Mouse (Mus musculus): ENCODE measurements around the gene Dync1li1. TPM values are rescaled to one million over a fixed set of nuclear protein-coding genes. Genes with fewer than 3 reads are reported as not detected.
A peak's percentile ranks its signal among the peaks of the same experiment; 100 is the strongest.
"Not testable (repeated sequence)": the region's sequence is repeated elsewhere in the genome, so short reads cannot be mapped to it uniquely, and the experiment has no call there.

The Dync1li1 gene
- polyA plus RNA-seq, 1 experiment from 2014 or later, result 56.5 TPM

- H3K27me3 ChIP-seq, result no peaks in the 10 kb centered on the region
- H3K27ac ChIP-seq, result no peak overlapping the region
- 86% methylated on average over 2 of the region's 2 CpGs for WGBS
- ATAC-seq (ENCODE audit: insufficient number of reproducible peaks, low FRiP score, low TSS enrichment, low read depth), result no peak
- peaks cover 21% of the 10 kb centered on the region for H3K36me3 ChIP-seq
- no peaks in the 10 kb centered on the region for H3K9me3 ChIP-seq
- H3K4me1 ChIP-seq, result no peaks in the 10 kb centered on the region
- no peak overlapping the region for H3K4me3 ChIP-seq
- no peak overlapping the region for H3K4me2 ChIP-seq
- no peak overlapping the region for H3K9ac ChIP-seq
Observed at GRCm38 (mm10) chr9:114701031-114701430, 12.4 kb downstream of the Dync1li1 start.

- ATAC-seq (ENCODE audit: insufficient number of reproducible peaks, low FRiP score, low TSS enrichment, low read depth), result no peak
- Histone ChIP-seq H3K9me3 (no peaks in the 10 kb centered on the region), H3K27ac (no peak overlapping the region), H3K4me2 (no peak overlapping the region), H3K4me1 (no peaks in the 10 kb centered on the region), H3K36me3 (peaks cover 24% of the 10 kb centered on the region), H3K4me3 (no peak overlapping the region), H3K27me3 (no peaks in the 10 kb centered on the region), H3K9ac (no peak overlapping the region)
- WGBS, result 84% methylated on average over 4 of the region's 4 CpGs
Observed at GRCm38 (mm10) chr9:114701921-114702320, 13.3 kb downstream of the Dync1li1 start.

- Histone ChIP-seq H3K9ac (no peak overlapping the region), H3K9me3 (no peaks in the 10 kb centered on the region), H3K27ac (no peak overlapping the region), H3K27me3 (no peaks in the 10 kb centered on the region), H3K36me3 (peaks cover 53% of the 10 kb centered on the region), H3K4me2 (no peak overlapping the region), H3K4me1 (no peaks in the 10 kb centered on the region), H3K4me3 (no peak overlapping the region)
- ATAC-seq (ENCODE audit: insufficient number of reproducible peaks, low FRiP score, low TSS enrichment, low read depth), result no peak
- WGBS, result 91% methylated on average over 4 of the region's 4 CpGs
Observed at GRCm38 (mm10) chr9:114707805-114708204, 19.2 kb downstream of the Dync1li1 start.

- Histone ChIP-seq H3K36me3 (peaks cover 70% of the 10 kb centered on the region), H3K4me1 (no peaks in the 10 kb centered on the region), H3K4me3 (no peak overlapping the region), H3K9ac (no peak overlapping the region), H3K9me3 (no peaks in the 10 kb centered on the region), H3K27me3 (no peaks in the 10 kb centered on the region), H3K4me2 (no peak overlapping the region), H3K27ac (no peak overlapping the region)
- ATAC-seq (ENCODE audit: insufficient number of reproducible peaks, low FRiP score, low TSS enrichment, low read depth), result no peak
- 80% methylated on average over 7 of the region's 7 CpGs for WGBS
Observed at GRCm38 (mm10) chr9:114710345-114710744, 21.8 kb downstream of the Dync1li1 start.

- ATAC-seq (ENCODE audit: insufficient number of reproducible peaks, low FRiP score, low TSS enrichment, low read depth), result no peak
- no peak overlapping the region for H3K4me3 ChIP-seq
- no peak overlapping the region for H3K4me2 ChIP-seq
- 94% methylated on average over 7 of the region's 7 CpGs for WGBS
- H3K9ac ChIP-seq, result no peak overlapping the region
- no peaks in the 10 kb centered on the region for H3K4me1 ChIP-seq
- peaks cover 78% of the 10 kb centered on the region for H3K36me3 ChIP-seq
- no peaks in the 10 kb centered on the region for H3K9me3 ChIP-seq
- no peak overlapping the region for H3K27ac ChIP-seq
- H3K27me3 ChIP-seq, result no peaks in the 10 kb centered on the region
Observed at GRCm38 (mm10) chr9:114713481-114713880, 24.9 kb downstream of the Dync1li1 start.

- 75% methylated on average over 18 of the region's 18 CpGs for WGBS
- peaks cover 88% of the 10 kb centered on the region for H3K36me3 ChIP-seq
- no peaks in the 10 kb centered on the region for H3K9me3 ChIP-seq
- no peak overlapping the region for H3K27ac ChIP-seq
- H3K27me3 ChIP-seq, result no peaks in the 10 kb centered on the region
- no peak overlapping the region for H3K4me2 ChIP-seq
- ATAC-seq (ENCODE audit: insufficient number of reproducible peaks, low FRiP score, low TSS enrichment, low read depth), result no peak
- H3K4me1 ChIP-seq, result no peaks in the 10 kb centered on the region
- no peak overlapping the region for H3K4me3 ChIP-seq
- H3K9ac ChIP-seq, result no peak overlapping the region
Observed at GRCm38 (mm10) chr9:114716677-114717331, 28.2 kb downstream of the Dync1li1 start.

- no peak overlapping the region for H3K4me2 ChIP-seq
- peaks cover 6% of the 10 kb centered on the region for H3K4me1 ChIP-seq
- no peaks in the 10 kb centered on the region for H3K9me3 ChIP-seq
- H3K9ac ChIP-seq, result no peak overlapping the region
- H3K27ac ChIP-seq, result no peak overlapping the region
- 9% methylated on average over 3 of the region's 3 CpGs for WGBS
- no peak for ATAC-seq (ENCODE audit: insufficient number of reproducible peaks, low FRiP score, low TSS enrichment, low read depth)
- H3K4me3 ChIP-seq, result no peak overlapping the region
- no peaks in the 10 kb centered on the region for H3K27me3 ChIP-seq
- peaks cover 30% of the 10 kb centered on the region for H3K36me3 ChIP-seq
Observed at GRCm38 (mm10) chr9:114727315-114727714, 38.7 kb downstream of the Dync1li1 start.

GRCm38 (mm10) chr9:114728432-114728831, 39.8 kb downstream of the Dync1li1 start:
- H3K4me1 ChIP-seq, result not testable (repeated sequence)

GRCm38 (mm10) chr9:114729911-114730805, 41.6 kb downstream of the Dync1li1 start:
- 35% methylated on average over 25 of the region's 30 CpGs for WGBS
- peaks cover 4% of the 10 kb centered on the region; the same call in 1 of the 2 replicates for H3K36me3 ChIP-seq
- peak overlapping the region; percentile 57 for H3K4me2 ChIP-seq
- no peaks in the 10 kb centered on the region for H3K9me3 ChIP-seq
- peaks cover 11% of the 10 kb centered on the region for H3K4me1 ChIP-seq
- H3K9ac ChIP-seq, result no peak overlapping the region
- H3K27me3 ChIP-seq, result no peaks in the 10 kb centered on the region
- no peak for ATAC-seq (ENCODE audit: insufficient number of reproducible peaks, low FRiP score, low TSS enrichment, low read depth)
- H3K4me3 ChIP-seq, result peak overlapping the region; percentile 88
- H3K27ac ChIP-seq, result no peak overlapping the region

More at GRCm38 (mm10) chr9:114728432-114728831, 39.8 kb downstream of the Dync1li1 start:
- H3K36me3 ChIP-seq, result peaks cover 19% of the 10 kb centered on the region
- ATAC-seq (ENCODE audit: insufficient number of reproducible peaks, low FRiP score, low TSS enrichment, low read depth); H3K4me3 ChIP-seq; H3K4me2 ChIP-seq; H3K27me3 ChIP-seq; H3K27ac ChIP-seq; H3K9me3 ChIP-seq; H3K9ac ChIP-seq: not testable (repeated sequence)
- 33% methylated on average over 2 of the region's 2 CpGs for WGBS

GRCm38 (mm10) chr9:114731011-114731755, 42.6 kb downstream of the Dync1li1 start, which contains the start of gene Cmtm6:
TSS of gene Cmtm6 (plus strand) at chr9:114731116.
- Histone ChIP-seq H3K9me3 (no peaks in the 10 kb centered on the region), H3K27me3 (no peaks in the 10 kb centered on the region), H3K36me3 (no peaks in the 10 kb centered on the region), H3K27ac (peak within 1 kb of the TSS; percentile 95), H3K4me1 (peaks cover 11% of the 10 kb centered on the region), H3K9ac (peak within 1 kb of the TSS; percentile 85), H3K4me3 (peak within 1 kb of the TSS; percentile 88), H3K4me2 (peak within 1 kb of the TSS; percentile 57)
- peak; percentile 93 for ATAC-seq (ENCODE audit: insufficient number of reproducible peaks, low FRiP score, low TSS enrichment, low read depth)
- under 1% methylated on average over 53 of the region's 53 CpGs for WGBS

- Histone ChIP-seq H3K9me3 (no peaks in the 10 kb centered on the region), H3K4me2 (peak overlapping the region; percentile 57), H3K4me1 (peaks cover 18% of the 10 kb centered on the region), H3K27ac (peak overlapping the region; percentile 95; the same call in 1 of the 2 replicates), H3K36me3 (no peaks in the 10 kb centered on the region), H3K9ac (no peak overlapping the region), H3K4me3 (peak overlapping the region; percentile 88), H3K27me3 (no peaks in the 10 kb centered on the region)
- ATAC-seq (ENCODE audit: insufficient number of reproducible peaks, low FRiP score, low TSS enrichment, low read depth), result no peak
- WGBS, result 60% methylated on average over 12 of the region's 12 CpGs
Observed at GRCm38 (mm10) chr9:114731871-114732682, 43.5 kb downstream of the Dync1li1 start.

Measured in limb, embryonic 15.5 days (tissue).